Mouse (Mus musculus) 3T3-L1 (cell line): ENCODE results near the gene Olfr618.
"Not testable (repeated sequence)": the region's sequence is repeated elsewhere in the genome, so short reads cannot be mapped to it uniquely, and the experiment has no call there.

Experiments
- DNase-seq: peaks from one replicate; pipeline ENCODE4 v3.0.0-alpha.2; 2015; ENCODE audit warnings: low read depth, low spot score

Olfr618 gene

GRCm38 (mm10) chr7:103589803-103590202, at the start of gene Olfr618:
Gene Olfr618, plus strand, starts transcription at chr7:103590103.
- DNase-seq: no peak

GRCm38 (mm10) chr7:103542617-103543016, 47.3 kb upstream of the Olfr618 start, which contains the start of gene Olfr612:
Gene Olfr612, minus strand, starts transcription at chr7:103542717.
- DNase-seq: not testable (repeated sequence)

GRCm38 (mm10) chr7:103547774-103548173, 42.1 kb upstream of the Olfr618 start, which contains the start of gene Olfr613:
Gene Olfr613, plus strand, starts transcription at chr7:103548074.
- DNase-seq: no peak

GRCm38 (mm10) chr7:103555779-103556178, 34.1 kb upstream of the Olfr618 start, which contains the start of gene Olfr615:
Gene Olfr615, plus strand, starts transcription at chr7:103556079.
- DNase-seq: no peak

- DNase-seq: no peak
Measured at GRCm38 (mm10) chr7:103569043-103569442, 20.9 kb upstream of the Olfr618 start, which contains the start of gene Olfr616. Gene Olfr616, minus strand, starts transcription at chr7:103569143.

GRCm38 (mm10) chr7:103572761-103573160, 17.1 kb upstream of the Olfr618 start, which contains the start of gene Olfr617:
Gene Olfr617, plus strand, starts transcription at chr7:103573061.
- no peak for DNase-seq

- no peak for DNase-seq
Measured at GRCm38 (mm10) chr7:103600275-103600674, 10.4 kb downstream of the Olfr618 start, which contains the start of gene Olfr619. Gene Olfr619, plus strand, starts transcription at chr7:103600575.

GRCm38 (mm10) chr7:103607425-103607824, 17.5 kb downstream of the Olfr618 start:
- DNase-seq: no peak

GRCm38 (mm10) chr7:103612434-103612833, 22.5 kb downstream of the Olfr618 start, which contains the start of gene Olfr620:
Gene Olfr620, minus strand, starts transcription at chr7:103612534.
- DNase-seq: no peak

DNA sequence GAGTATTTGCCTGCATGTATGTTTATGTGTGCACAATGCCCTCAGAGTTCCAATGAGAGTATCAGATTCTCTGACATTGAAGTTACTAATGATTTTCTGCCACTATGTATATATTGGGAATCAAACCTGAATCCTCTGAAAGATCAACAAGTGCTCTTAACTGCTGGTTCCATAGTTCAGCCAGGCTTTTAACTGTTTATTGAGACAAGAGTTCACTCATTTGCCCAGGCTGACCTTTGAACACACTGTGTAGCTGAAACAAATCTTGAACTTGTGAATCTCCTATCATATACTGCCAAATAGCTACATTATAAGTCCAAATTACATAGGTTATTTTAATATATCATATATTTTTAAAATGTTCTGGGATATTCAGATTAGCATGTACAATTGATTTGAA, 46.9 kb downstream of the Olfr618 start:
- no peak for DNase-seq

- no peak for DNase-seq
Measured at GRCm38 (mm10) chr7:103642602-103643001, 52.7 kb downstream of the Olfr618 start, which contains the start of gene Olfr622. Gene Olfr622, minus strand, starts transcription at chr7:103642702.

DNA sequence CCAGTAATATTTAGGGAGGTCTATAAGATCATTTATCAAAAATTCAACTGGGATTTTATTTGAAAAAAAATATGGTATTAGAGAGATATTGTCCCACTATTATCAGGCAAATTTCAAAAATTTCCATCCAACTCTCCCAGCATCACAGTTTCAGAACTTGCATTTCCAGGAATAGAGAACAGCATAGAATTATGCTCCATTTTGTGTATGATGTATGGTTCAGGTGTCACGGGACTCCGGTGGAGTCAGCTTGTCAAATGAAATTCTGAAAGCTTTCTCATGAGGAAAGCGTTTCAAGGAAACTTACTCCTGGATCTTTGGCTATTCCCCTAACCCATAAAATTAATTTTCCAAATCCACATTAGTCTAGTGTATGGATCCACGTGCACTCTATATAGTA, 54.2 kb downstream of the Olfr618 start:
- DNase-seq: no peak
